Mouse (Mus musculus) liver, embryonic 14.5 days (tissue): ENCODE results near the gene Tacr2.

Source experiments
- CTCF ChIP-seq: IDR thresholded peaks from 2 replicates; pipeline ENCODE4 v1.5.1; 2016; ENCODE audit warnings: antibody characterized with exemption, low read depth, control low read depth
- EP300 ChIP-seq: IDR thresholded peaks from 2 replicates; pipeline ENCODE4 v1.6.1; 2016; ENCODE audit warnings: antibody characterized with exemption, low read depth

GRCm38 (mm10) chr10:62242358-62242757, 9.9 kb upstream of the Tacr2 start:
- no peak for TF ChIP-seq CTCF
- TF ChIP-seq EP300: no peak
